Mouse (Mus musculus): ENCODE measurements around the gene Mylk3. TPM values are rescaled to one million over a fixed set of nuclear protein-coding genes. Genes with fewer than 3 reads are reported as not detected.

The Mylk3 gene
- total RNA-seq, 2 experiments from 2014 or later = 48.0 to 229 TPM

DNA sequence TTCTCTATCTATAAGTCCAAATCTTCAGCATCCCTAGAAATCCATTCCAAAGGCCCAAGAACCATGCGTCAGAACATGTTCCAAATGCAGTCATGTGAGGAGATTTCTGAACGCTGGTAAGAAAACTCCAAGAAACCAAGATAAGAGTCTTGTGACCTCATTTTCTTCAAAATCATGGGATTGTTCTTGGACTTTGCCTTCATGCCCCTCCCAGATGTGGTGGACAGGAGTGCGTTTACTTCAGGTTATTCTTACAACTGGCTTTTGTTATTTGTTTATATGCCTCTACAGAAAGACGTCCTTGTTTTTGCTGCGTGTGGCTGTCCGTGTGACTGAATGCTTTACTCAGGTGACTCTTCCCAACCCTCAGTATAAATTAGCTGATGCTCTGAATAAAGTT lies 7.1 kb upstream of the Mylk3 start:
- no peak for ATAC-seq (replicated peaks; ENCODE audit: low FRiP score, poor library complexity, severe bottlenecking)

DNA sequence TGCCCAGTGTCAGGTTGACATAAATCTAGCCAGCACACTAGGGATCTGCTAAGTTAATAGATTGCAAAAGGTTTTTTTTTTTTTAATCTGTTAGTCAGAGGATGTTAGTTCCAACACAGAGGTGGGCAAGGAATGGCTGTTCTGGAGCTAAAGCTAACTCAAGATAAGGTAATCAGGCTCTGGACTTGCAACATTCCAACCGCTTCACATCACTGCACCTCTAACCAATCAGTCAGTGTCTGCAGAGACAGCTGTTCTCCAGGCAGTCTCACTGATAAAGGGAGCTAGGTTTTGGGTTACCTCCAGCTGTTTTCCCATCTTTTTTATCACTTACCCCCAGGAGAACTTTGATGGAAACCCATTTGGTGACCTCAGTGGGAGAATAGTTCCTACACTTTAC lies 5.3 kb upstream of the Mylk3 start:
- no peak for ATAC-seq (replicated peaks; ENCODE audit: low FRiP score, poor library complexity, severe bottlenecking)

- ATAC-seq (replicated peaks; ENCODE audit: low FRiP score, poor library complexity, severe bottlenecking) = no peak
These were observed 4.2 kb downstream of the Mylk3 start for GRCm38 (mm10) chr8:85381926-85382325.

GRCm38 (mm10) chr8:85380824-85381209 lies 5.3 kb downstream of the Mylk3 start:
- ATAC-seq (replicated peaks; ENCODE audit: low FRiP score, poor library complexity, severe bottlenecking) = peak; percentile 76

DNA sequence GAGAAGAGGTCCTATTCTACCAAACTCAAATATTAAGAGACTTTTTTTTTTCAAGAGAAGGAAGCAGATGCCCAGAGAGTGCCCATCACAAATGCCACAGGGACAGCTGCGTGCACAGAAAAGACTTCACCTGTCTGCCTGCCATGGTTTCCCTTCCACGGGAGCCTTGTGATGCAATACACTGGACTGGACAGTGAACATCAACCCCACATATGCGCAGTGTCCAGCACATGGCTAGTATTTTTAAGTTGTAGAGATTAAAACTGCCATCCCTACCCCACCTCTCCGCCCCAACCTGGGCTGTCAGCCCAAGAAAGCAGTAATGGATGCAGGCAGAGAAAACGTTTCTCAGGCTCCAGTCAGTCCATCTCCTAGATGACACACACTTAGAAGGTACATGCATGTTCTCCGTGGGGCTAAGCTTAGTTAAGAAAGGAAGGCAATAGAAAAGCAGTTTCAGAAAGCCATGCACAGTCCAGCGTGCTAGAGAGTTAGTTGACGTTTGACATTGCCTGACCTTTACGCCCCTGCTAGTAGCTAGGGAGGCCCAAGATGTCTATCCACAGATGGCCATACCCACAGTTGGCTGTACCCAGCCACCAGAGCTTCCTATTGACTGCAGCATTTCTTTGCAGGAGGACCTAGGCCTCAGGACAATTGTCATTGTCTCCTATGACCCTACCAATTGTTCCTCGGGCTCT lies 5.9 kb downstream of the Mylk3 start:
- ATAC-seq (replicated peaks; ENCODE audit: low FRiP score, poor library complexity, severe bottlenecking) = peak; percentile 36

GRCm38 (mm10) chr8:85379142-85379781 lies 6.9 kb downstream of the Mylk3 start:
- ATAC-seq (replicated peaks; ENCODE audit: low FRiP score, poor library complexity, severe bottlenecking) = peak; percentile 84

GRCm38 (mm10) chr8:85376516-85376915 lies 9.6 kb downstream of the Mylk3 start:
- ATAC-seq (replicated peaks; ENCODE audit: low FRiP score, poor library complexity, severe bottlenecking) = no peak

DNA sequence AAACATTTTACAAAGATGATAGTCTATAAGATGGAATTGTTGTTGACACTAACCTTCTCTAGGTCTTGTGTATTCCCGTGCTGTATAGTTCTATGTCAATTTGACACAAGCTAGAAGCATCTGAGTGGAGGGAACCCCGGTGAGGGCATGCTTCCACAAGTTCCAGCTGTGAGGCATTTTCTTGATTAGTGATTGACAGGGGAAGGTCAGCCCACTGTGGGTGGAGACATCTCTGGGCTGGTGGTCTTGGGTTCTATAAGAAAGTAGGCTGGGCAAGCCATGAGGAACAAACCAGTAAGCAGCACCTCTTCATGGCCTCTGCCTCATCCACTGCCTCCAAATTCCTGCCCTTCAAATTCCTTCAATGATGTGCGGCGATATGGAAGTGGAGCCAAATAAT lies 11.9 kb downstream of the Mylk3 start:
- ATAC-seq (replicated peaks; ENCODE audit: low FRiP score, poor library complexity, severe bottlenecking) = no peak

- no peak for ATAC-seq (replicated peaks; ENCODE audit: low FRiP score, poor library complexity, severe bottlenecking)
These were observed 12.6 kb downstream of the Mylk3 start for GRCm38 (mm10) chr8:85373435-85374039.

DNA sequence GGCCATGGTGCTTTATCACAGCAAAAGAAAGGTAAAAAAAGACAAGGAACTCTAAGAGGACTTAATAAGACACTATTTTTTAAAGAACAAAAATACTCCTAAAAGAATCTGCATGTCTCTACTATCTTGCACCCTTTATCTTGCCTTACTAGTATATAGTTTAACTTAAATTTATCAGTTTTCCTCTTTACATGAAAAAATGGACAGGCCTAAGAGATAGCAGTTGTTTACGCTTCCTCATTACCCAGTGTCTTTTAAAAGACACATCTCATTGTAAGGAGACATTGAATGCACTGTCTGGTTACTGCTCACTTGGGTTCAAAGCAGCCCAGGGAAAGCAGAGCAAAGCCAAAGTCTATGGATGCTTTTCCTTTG lies 13.7 kb downstream of the Mylk3 start:
- ATAC-seq (replicated peaks; ENCODE audit: low FRiP score, poor library complexity, severe bottlenecking) = no peak

DNA sequence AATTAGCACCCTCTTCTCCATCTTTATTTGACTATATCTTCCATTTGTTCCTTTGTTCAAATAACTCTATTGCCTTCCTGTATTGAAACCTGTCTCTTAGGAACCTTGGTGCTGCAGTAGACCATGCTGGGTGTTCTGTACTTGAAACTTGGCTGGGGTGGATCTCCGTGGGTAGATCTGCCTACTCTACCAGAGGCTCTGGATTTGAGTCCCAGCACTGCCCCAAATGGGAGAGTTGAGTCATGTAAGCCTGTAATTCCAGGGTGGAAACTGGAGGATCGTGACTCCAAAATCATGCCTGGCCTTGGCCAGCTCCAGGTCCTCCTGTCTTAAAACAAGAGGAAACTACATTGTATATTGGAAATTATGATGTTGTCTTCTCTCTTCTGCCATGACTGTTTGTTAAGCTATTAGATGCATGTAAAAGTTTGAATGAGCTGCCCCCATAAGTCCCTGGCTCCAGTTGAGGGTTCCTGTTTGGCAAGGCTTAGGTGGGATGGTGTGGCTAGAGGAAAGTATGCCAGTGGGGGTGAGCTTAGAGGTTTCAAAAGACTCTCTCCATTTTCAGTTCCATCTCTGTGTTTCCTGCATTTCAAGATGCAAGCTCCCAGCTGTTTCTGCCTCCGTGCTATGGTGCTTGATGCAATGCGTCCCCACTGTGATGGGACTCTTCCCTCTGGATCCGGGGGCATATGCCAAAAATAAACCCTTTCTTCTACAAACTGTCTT lies 14.2 kb downstream of the Mylk3 start:
- ATAC-seq (replicated peaks; ENCODE audit: low FRiP score, poor library complexity, severe bottlenecking) = no peak

DNA sequence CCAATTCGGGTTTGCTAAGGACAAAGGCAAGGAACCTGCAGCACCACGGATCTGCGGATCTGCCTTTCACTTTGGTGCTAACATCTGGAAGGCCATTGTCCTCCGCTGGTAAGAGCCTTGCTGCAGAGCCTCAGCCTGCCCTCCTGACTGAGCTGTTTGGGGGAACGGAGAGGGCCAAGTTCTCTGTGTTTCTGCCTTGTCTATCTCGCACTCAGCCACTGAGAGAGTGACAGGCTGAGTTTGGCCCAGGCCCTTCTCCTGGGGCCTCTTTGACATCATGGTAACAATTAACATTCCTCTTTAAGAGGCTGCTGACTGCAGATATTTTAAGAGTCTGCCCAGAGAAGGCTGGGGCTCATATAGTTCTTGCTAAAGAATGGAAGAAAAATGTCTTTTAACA lies 21.0 kb downstream of the Mylk3 start:
- ATAC-seq (replicated peaks; ENCODE audit: low FRiP score, poor library complexity, severe bottlenecking) = no peak

DNA sequence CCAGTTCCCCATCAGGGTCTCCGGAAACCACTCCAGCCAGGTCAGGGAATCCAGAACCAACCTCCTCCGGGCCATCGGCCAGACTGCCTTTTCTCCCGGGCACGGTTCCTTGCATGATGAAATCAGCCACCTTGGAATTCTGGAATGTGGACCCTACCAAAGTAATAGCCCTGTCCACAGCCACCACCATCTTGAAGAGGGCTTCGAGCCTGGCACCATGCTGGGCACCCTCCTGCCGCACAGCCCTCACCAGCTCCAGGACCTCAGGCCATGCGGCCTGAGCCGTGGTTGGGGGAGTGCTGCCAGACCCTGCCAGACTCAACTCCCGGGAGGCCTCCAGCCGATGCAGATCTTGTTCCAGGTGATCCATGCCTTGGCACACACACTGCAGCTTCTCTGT lies 21.5 kb downstream of the Mylk3 start:
- no peak for ATAC-seq (replicated peaks; ENCODE audit: low FRiP score, poor library complexity, severe bottlenecking)

GRCm38 (mm10) chr8:85363406-85363805 lies 22.7 kb downstream of the Mylk3 start:
- no peak for ATAC-seq (replicated peaks; ENCODE audit: low FRiP score, poor library complexity, severe bottlenecking)

- no peak for ATAC-seq (replicated peaks; ENCODE audit: low FRiP score, poor library complexity, severe bottlenecking)
These were observed 23.9 kb downstream of the Mylk3 start for GRCm38 (mm10) chr8:85362211-85362610.

GRCm38 (mm10) chr8:85353287-85353686 lies 32.9 kb downstream of the Mylk3 start:
- ATAC-seq (replicated peaks; ENCODE audit: low FRiP score, poor library complexity, severe bottlenecking) = 0 out of 2 replicates have a peak, but pooled peaks have one; percentile 35

DNA sequence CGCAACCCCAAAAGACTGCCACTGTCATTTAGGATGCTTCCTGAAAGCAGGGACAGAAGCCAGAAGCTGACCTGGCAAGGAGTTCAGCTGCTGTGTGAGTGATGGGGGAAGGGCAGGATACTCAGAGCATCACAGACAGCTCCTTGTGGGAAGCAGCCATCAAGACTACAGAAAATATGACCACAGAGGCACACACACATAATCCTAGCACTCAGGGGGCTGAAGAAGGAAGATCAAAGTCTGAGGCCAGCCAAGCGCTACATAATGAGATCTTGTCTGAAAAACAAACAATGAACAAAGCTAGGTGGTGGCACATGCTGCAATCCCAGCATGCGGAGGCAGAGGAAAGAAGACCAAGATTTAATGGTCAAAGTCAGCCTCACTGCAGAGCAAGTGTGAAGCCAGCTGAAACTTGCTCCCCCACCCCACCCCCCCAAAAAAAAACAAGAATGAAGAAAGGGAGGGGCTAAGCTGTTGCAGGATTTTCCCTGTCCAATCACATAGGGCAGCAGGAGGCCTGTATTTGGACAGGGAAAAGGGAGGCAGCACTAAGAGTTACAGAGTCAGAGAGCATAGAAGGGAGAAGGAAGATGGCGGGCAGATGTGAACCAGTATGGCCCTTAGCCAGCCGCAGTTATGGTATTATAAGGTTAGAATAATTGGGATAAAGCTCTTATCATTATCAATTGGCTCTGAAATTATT lies 46.1 kb downstream of the Mylk3 start:
- no peak for ATAC-seq (replicated peaks; ENCODE audit: low FRiP score, poor library complexity, severe bottlenecking)

GRCm38 (mm10) chr8:85337681-85338080 lies 48.5 kb downstream of the Mylk3 start:
- ATAC-seq (replicated peaks; ENCODE audit: low FRiP score, poor library complexity, severe bottlenecking) = no peak

- no peak for ATAC-seq (replicated peaks; ENCODE audit: low FRiP score, poor library complexity, severe bottlenecking)
These were observed 49.8 kb downstream of the Mylk3 start for GRCm38 (mm10) chr8:85336211-85336933.

All from erythroblast, adult 5-6 weeks (primary cell).